Mouse (Mus musculus) B cell, adult 2 months (primary cell): ENCODE measurements around the gene Fam19a2.

Experiments used
- DNase-seq, 2 experiments: peaks; one replicate each; pipeline ENCODE4 v3.0.0; 2022

The Fam19a2 gene

DNA sequence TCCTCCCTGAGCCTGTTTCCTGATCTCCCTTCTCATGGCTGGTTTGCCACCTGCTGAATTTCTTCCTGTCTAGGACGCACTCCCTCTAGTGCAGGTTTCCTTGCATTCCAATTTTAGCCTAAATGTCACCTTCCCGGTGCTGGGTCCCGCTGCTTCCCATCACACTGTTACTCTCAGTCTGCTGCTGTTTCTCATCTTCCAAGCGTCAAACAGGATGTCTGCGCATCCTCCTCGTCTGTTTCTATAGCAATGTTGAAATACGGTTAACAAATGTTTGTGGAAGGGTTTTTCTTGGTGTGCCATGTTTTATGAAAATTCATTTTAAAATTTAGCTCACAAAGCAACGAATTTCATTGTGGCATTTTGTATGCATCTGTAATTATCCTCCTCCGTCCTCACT, 131.6 kb downstream of the Fam19a2 start:
- no peak for DNase-seq

DNA sequence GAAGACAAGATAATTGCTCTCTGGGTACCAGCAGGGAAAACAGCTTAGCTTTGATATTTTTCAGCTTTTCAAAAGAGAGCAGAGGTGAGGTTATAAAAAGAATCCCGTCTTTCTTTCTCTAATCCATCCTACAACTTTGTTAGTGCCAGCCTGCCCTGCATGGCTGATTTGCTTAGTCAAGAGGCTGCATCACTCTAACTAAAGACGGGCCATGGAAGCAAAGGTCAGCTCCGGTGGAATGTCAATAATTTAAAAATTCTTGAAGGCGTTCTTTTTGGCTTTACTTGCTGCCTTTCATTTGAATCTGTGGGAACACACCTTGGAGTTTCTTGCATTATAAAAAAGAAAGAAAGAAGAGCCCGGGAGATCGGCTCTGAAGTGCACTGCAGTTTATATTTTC, 134.3 kb downstream of the Fam19a2 start:
- no peak for DNase-seq

DNA sequence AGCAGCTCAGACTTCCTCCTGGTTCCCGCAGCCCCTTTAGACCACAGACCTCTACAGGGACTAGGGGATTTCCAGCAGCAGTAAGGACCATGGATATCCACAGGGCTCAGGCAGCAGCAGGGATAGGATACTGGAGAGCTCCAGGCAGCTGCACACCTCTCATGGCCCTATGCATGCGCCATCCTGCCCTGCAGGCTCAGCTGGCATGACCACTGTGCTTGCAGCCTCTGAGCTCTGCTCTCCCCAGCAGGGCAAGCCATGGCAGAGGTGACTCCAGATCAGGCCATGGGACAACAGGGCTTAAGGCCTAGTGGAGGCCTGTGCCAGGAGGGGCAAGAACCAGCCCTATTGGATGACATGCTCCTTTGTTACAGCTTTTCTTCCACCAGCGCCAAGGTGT, 137.4 kb downstream of the Fam19a2 start:
- DNase-seq: no peak

DNA sequence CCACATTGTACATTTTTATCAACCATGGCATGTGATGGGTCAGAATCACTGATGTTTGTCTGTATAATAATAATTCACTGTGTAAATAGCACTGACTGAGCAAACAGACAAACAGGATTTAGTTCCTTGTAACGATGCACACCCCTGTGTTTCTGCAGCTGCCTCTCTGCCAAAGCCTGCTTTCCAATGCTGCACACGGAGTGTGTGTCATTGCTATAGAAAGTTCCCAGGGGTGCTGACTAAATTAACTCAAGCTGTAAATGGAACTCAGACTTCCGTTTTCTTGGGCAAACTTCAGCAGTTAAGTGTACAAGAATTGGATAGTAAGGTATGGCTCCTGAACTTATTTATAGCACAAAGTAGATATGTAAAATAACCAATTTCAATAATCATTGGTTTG, 138.7 kb downstream of the Fam19a2 start:
- no peak for DNase-seq

DNA sequence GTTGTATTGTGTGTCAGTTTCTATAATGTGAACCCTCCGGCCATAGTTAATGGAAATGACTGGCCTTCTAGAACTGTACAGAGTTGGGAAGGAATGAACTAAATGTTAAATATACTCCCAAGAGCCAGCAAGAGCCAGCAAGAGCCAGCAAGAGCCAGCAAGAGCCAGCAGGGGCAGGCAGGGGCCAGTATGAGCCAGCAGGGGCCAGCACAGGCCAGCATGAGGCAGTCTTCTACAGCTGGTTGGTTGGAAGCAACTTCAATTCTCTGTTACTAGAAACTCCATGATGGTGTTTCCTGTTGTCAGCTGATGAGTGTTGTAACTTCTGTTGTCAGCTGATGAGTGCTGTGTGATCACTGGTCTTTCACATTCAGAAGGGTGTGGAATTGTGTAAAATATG, 151.2 kb downstream of the Fam19a2 start:
- no peak for DNase-seq

DNA sequence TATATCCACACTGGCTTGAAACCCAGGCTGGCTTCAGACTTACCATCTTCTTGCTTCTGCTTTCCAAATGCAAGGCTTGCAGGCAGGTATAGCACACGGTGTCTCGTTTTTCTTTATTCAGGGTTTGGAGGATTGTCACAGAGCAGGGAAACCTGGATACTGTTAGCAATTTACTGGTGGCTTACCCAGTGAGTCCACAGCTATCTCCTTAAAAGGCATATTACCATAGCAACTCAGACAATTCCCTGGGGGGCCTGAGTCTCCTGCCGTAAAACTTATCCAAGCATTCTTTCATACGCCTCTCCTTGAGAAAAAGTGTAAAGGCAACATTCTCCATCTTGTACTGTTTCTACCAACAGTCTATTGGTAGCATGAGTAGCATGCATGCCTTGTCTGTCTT, 152.2 kb downstream of the Fam19a2 start:
- no peak for DNase-seq

DNA sequence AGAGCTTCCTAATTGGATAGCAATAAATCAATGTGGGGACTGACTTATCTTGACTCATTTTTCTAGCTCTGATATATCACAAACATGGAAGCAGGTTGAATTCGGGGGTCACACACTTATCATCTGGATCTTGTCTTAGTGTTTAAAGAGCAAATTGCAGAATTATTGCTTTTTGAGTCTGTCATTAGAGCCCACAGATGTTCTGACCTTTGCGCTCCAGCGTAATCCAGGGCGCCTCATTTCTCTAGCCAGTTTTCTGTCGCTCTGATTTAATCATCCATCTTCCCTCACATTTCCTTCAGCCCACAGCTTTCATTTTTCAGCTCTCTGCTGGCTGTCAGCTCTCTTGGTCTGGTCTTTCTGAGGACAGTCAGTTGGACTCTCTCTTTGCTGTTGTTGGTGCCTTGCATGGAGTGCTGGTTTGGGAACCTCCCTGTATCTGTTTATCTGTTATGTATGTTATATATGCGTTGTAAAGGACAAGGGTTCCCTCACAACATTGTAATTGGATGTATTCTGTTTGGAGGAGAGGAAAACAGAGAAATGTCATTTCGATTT, 154.9 kb downstream of the Fam19a2 start:
- no peak for DNase-seq

DNA sequence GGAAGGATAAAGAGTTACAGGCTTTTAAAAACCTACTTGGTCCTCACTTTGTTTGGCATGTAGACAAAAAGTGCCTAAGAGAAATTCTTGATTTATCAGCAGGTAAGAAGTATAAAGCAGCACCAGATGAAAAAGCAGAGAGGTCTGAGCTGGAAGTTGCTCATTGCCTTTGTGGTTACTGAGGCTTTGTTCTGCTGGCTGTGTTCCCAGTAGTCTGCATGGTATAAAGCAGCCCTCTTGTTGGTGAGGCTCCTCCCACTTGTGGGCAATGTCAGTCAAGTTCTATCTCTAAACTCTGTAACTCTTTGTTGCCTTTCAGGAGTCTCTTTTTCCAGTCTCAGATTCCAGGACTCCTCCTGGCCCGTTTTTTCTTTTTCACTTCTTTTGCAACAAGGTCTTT, 156.5 kb downstream of the Fam19a2 start:
- DNase-seq: no peak

DNA sequence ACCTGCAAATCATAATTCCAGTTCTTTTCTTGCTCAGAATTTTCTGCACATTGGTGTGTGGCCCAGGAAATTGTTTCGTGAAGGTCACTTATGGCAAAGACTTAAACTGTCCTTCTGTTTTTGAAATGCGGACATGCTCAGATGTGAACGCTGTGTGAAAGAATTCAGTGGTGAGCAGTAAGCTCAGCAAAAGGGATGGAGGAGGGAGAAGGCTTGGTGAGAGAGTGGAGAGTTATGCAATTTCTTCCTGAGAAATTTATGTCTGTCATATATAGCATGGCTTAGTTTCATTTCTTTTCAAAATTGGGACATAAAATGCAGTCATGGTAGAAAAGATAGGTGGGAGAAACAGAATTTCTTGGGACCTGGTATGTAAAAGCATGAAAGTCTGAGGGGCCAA, 160.7 kb downstream of the Fam19a2 start:
- DNase-seq: no peak

DNA sequence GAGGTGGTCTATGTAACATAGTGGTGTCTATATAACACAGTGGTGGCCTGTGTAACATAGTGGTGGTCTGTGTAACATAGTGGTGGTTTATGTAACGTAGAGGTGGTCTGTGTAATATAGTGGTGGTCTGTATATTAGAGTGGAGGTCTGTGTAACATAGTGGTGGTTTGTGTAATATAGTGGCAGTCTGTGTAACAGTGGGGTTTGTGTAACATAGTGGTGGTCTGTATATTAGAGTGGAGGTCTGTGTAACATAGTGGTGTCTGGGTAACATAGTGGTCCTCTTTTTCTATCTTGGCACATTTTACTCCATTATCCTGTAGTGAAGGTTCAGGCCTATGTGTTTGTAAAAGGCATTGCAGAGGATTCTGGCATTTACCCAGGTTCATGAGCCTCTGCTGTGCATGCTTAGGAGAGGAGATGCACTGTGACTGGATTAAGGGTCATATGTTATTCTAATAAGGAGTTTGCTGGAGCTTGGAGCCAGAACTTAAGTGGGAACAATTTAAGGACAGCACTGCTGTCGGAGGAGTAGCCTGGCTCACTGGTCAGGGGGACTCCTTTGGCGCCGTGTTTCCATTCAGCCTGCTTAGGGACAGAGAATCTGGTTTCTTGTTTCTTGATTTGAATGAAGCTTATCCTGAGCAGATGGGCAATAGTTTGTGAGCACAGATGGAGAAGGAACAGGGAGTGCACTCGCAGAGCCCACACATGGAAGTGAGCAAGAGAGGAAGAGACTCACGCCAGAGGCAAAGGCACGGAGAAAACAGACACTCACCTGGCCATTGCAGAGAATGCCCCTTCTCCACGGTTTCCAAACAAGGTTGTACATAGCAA, 162.9 kb downstream of the Fam19a2 start:
- DNase-seq: no peak

DNA sequence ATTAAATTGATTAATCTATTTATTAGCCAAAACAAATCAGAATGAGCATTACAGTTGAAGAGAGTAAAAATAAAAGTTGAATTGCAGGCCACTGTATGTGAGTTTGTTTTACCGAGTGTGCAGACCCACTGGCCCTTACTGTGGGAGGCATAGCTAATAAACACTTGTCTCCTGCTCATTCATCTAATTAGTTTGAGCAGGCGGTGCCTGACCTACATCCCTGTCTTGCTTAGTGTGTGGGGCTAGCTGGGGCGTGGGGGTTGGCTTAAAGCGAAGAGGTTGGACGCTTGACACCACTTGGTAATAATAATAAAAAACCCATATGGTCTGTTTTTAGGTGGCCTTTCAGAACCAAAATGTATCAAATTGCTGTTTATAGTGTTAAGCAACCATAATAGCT, 167.8 kb downstream of the Fam19a2 start:
- DNase-seq: no peak

DNA sequence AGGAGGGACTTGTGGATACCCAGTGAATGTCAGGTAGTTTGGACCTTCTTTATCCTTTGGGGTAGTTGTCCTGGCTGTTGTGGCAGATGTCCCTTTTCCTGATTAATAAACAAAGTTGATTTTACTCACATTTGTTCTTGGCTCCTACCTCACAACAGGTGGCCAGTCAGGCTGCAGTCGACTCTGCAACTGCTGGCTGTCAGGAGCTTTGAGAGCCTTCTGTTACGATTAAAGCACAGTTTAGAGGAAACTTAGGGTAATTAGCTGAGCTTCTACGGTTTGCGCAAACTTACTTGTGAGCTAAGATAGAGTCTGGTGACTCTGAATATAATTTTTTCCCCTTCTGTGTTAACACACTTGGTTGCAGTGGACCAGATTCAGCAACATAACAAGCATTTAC, 173.8 kb downstream of the Fam19a2 start:
- DNase-seq: no peak

DNA sequence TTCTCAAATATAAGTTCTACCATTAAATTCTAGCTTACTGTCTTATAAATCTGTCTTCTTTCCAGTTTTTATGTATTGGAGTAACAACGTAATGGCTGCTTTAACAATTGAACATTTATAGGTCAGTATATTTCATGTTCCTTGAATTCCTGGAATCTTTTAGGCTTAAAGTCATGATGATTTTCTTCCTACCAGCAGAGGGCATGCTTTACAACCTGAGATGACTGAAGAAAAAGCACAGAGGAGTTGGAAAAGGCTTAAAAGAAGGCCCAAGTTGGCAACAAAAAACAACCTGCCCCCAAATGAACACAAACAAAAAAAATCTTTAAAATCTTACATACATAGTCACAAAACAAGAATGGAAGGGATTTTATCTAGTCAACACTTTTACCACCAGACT, 193.0 kb downstream of the Fam19a2 start:
- no peak for DNase-seq

DNA sequence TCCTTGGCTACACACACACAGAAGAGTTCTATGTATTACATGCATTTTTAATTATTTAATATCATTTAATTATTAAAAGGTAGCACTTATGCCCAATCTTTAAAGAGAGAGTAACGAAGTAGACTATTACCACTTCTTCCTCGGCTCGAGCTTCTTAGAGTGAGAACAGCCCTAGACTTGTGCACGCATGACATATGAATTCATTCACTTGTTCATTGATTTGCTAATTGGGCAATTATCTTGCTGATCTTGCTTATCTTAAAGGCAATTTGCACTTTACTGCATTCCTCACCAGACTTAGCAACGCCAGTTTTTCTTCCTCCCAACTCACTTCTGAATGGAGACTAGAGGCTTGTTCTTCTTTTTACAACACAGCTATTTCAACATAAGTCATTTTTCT, 196.7 kb downstream of the Fam19a2 start:
- no peak for DNase-seq

DNA sequence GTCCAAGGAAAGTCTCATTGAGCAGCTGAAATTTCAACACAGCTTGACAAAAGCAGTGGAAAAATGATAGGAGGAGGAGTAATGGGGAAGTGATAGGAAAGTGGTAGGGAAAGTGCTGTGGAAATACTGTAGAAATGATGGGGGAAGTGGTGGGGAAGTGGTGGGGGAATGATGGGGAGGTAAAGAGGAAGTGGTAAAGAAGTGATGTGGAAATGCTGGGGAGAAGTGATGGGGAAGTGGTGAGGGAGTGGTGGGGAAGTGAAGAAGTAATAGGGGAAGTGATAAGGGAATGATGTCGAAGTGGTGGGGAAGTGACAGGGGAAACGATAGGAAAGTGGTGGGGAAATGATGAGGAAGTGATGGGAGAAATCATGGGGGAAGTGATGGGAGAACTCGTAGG, 198.5 kb downstream of the Fam19a2 start:
- no peak for DNase-seq

DNA sequence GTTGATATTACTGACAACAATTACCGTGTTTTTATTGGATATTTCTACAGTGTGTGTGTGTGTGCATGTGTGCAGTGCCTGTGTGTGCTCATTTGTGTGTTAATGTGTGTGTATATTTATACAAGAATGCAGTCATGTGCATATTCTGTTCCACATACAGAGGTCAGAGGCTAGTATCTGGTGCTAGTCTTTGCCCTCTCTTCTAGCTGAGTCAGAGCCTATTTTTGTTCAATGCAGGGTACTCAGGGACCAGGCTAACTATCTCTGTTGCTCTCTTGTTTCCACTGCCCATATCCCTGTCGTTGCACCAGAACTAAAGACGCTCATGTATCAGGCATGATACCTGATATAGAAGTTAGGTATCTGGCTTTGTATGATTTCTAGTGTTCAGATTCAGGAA, 251.0 kb downstream of the Fam19a2 start:
- DNase-seq: no peak

DNA sequence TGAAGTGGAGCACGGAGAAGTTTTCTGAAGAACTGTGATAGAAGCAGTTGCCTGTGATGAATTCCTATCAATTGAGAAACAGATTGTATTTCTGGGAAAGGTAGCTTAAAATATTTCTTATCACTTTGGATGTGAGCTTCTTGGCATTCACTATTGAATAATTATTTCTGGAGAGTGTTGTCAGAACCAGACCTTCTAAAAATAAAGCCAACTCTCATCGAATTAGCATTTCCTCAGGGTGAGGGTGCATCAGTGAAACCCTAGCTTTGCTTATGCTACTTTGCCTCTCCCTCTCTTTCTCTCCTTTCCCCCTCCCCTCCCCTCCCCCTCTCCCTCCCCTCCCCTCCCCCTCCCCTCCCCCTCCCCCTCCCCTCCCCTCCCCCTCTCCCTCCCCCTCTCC, 256.8 kb downstream of the Fam19a2 start:
- DNase-seq: no peak

DNA sequence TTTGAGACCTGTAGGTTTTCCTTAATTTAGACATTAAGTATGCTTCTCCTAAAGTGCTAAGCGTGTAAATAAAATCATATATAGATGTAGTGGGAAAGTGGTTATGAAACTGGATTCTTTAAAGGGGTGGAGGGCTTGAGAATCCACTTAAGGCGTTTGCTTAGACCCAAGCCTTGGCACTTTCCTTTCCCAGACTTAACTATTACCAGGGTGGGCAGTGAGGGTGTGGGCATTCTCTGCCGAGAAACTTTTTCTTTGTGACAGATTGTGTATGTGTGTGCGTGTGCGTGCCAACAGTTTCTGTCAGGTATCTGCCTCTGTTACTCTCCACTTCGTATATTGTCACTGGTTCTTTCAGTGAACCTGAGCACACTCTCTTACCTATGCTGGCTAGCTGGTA, 257.4 kb downstream of the Fam19a2 start:
- DNase-seq: no peak

DNA sequence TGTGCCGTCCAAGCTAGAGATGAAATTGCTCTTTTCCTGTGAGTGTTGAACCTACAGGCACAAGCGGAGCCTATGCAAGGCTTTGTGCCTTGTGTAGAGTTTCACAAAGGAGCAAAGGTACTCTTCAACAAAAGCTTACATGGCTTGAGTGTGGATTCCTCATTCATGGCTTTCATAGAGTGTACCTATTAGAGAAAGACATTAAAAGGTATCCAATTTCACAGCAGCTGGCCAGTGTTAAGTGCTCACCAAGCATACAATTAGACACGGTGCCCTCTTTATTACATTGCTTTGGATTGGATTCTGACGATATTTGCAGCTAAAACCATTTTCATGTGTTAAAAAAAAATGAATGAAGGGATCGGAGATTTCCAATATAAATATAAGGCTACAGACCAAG, 261.6 kb downstream of the Fam19a2 start:
- no peak for DNase-seq

DNA sequence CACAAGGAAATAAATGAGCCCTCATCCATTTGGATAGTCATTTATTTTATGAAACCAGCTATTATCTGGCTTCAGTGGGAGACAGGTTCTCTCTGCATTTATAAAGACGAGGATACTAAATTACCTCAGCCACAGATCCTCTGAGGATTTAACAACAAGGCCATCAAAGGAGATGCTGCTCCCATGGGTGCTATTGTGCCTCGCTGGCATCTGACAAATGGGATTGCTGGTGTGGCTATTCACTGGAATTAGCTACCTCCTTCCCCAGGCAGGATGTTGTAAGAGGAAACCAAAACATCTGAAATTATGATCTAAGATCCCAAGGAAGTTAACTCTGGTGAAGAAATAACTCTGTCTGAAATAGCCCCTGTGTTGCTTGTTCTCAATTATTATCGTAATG, 262.3 kb downstream of the Fam19a2 start:
- no peak for DNase-seq

DNA sequence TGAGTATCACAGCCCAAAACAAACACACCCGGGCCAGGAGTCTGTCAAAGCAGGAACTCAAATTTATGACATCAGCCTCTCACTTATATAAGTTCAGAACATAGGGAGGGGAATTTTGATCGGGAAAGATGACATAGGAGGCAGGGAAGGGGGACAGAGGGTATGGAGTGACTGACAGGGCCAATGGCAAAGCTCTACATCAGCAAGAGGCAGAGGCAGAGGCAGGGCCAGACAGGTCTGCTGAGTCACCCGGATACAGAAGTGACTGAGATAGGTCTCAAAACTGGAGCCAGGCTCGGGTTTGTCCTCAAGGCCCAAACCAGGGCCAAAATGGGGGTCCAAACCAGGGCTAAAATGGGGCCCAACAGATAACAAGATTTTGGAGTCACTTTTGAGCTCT, 272.3 kb downstream of the Fam19a2 start:
- DNase-seq: no peak

DNA sequence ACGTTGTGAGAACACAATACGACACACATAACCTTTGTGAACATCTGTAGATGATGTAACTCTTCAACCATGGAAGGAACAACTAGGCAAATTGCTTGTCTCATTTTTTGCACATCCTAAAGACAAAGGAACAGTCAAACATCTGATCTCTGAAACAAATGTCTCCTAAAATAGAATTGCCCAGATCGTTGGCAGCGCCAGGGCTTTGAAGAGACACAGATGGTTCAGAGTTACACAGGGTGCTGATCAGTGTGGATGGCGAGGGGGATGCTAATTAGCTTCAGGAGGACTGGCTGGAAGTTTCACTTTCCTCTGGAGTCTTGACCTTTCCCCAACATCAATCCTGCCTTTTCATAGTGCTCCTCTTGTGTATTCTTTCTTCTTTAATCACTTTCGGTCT, 284.6 kb downstream of the Fam19a2 start:
- no peak for DNase-seq

DNA sequence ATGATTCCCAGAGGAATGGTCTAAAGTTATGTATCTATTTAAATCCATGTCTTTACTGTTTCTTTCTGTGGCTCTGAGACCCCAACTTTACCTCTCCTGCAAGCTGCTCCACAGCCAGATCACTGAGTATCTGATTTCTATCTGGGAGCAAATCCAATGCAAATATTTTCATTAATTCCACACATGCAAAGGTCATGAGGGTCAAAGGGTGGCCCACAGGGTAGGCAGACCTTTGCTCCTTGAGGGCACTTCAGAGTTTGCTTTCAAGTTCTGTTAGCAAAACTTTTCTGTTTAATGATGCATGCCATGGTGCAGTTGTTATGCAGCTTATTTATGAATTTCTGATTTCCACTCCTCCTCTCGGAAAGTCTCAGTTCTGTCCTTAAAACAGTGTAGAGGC, 303.9 kb downstream of the Fam19a2 start:
- DNase-seq: no peak

DNA sequence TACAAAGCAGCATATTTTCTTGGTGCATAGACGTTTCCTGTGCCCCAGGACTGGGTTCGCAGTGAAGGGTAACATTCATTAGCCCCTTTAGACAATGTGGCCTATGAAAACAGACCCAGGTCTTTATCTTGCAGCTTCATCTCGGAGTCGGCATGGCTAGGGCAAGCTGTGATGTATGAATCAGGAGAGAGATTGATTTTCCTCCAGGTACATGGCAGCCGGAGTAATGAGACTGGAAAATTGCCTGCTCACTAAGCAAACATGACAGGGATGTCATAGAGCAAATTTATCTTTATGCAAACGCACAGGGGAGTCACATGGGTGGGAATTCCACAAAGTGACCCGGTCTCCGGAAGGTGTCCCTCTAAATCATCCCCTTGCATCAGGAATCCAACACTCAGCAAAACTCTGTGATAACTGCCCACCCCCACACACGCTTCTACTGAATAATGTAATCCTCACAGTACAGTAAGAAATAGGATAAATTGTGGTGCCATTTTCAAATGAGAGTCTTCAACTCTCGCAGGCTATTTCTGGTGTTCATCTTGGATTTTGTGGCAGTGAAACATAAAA, 306.9 kb downstream of the Fam19a2 start:
- DNase-seq: no peak
